Mouse (Mus musculus) liver, adult 2 months (tissue): ENCODE results near the gene Kif1bp.

Source experiments
- CTCF ChIP-seq: fragments of 200-500 bp; IDR thresholded peaks from 2 replicates; pipeline ENCODE4 v1.5.1; 2011; ENCODE audit warnings: low read depth, low read length, control low read depth
- POLR2A ChIP-seq: fragments of 200-500 bp; IDR thresholded peaks from 2 replicates; pipeline ENCODE4 v1.6.1; 2011; ENCODE audit warnings: low read length, control low read depth; ENCODE audit not compliant: insufficient read depth; ENCODE audit errors: extremely low read depth

GRCm38 (mm10) chr10:62507071-62507470 is 71.2 kb downstream of the Kif1bp start:
- TF ChIP-seq CTCF, result no peak
- no peak for TF ChIP-seq POLR2A
